Mouse (Mus musculus) heart, embryonic 14.5 days (tissue): Measurements from ENCODE around the gene Chuk. TPM values are rescaled to one million over a fixed set of nuclear protein-coding genes. Genes with fewer than 3 reads are reported as not detected.

Experiments used
- ATAC-seq: fragments of 200-750 bp; cut with Nextera tagmentation; 2 replicates; pipeline ENCODE4 v1.8.0; 2017; ENCODE audit warnings: low read depth, moderate TSS enrichment; ENCODE audit not compliant: insufficient number of reproducible peaks, insufficient read depth, low FRiP score
- H3K27ac ChIP-seq, 2 experiments: fragments of 200-500 bp in 1 of 2; fragments of 300-500 bp in 1 of 2; sonication (generic) in 1 of 2; replicated peaks in 1 of 2; 2 replicates each; pipeline ENCODE4 v1.5.1; 2012 to 2014; ENCODE audit warnings: low read depth in 2 of 2, low read length in 2 of 2, control low read depth in 1 of 2, mild to moderate bottlenecking in 1 of 2, mixed read lengths in 1 of 2; ENCODE audit not compliant: control insufficient read depth in 1 of 2, insufficient read depth in 1 of 2
- H3K27me3 ChIP-seq: fragments of 300-500 bp; sonication (generic); 2 replicates; pipeline ENCODE4 v1.6.1; 2014; ENCODE audit warnings: mild to moderate bottlenecking, low read length, control low read depth; ENCODE audit not compliant: control insufficient read depth, insufficient read depth
- H3K36me3 ChIP-seq: fragments of 300-500 bp; sonication (generic); 2 replicates; pipeline ENCODE4 v1.6.1; 2014; ENCODE audit warnings: mild to moderate bottlenecking, control low read depth, low read length, mixed read lengths; ENCODE audit not compliant: control insufficient read depth, insufficient read depth
- H3K4me1 ChIP-seq, 2 experiments: fragments of 200-500 bp in 1 of 2; fragments of 300-500 bp in 1 of 2; sonication (generic) in 1 of 2; 2 replicates each; pipeline ENCODE4 v1.6.1; 2012 to 2014; ENCODE audit warnings: low read length in 2 of 2, control low read depth in 1 of 2, mixed read lengths in 1 of 2; ENCODE audit not compliant: control insufficient read depth in 2 of 2, insufficient read depth in 2 of 2
- H3K4me2 ChIP-seq: fragments of 300-500 bp; sonication (generic); 2 replicates; pipeline ENCODE4 v1.6.1; 2014; ENCODE audit warnings: mild to moderate bottlenecking, low read length
- H3K4me3 ChIP-seq, 2 experiments: fragments of 200-500 bp in 1 of 2; fragments of 300-500 bp in 1 of 2; sonication (generic) in 1 of 2; 2 replicates each; pipeline ENCODE4 v1.5.1; 2012 to 2014; ENCODE audit warnings: low read length in 2 of 2, mild to moderate bottlenecking in 2 of 2, control low read depth in 1 of 2, low read depth in 1 of 2, moderate library complexity in 1 of 2; ENCODE audit not compliant: control insufficient read depth in 1 of 2, insufficient read depth in 1 of 2
- H3K9ac ChIP-seq: fragments of 300-500 bp; sonication (generic); 2 replicates; pipeline ENCODE4 v1.6.1; 2014; ENCODE audit warnings: mild to moderate bottlenecking, low read length
- H3K9me3 ChIP-seq: fragments of 300-500 bp; sonication (generic); 2 replicates; pipeline ENCODE4 v1.6.1; 2016; ENCODE audit warnings: low read length, control low read depth; ENCODE audit not compliant: control insufficient read depth
- WGBS: fragments of 180-500 bp; shearing (Covaris S2); extraction: QIAGEN DNeasy Blood & Tissue Kit; methylation state at CpG from one replicate; pipeline ENCODE4 v1.1.7; 2014; 5-methylcytosine and 5-hydroxymethylcytosine counted together
- polyA plus RNA-seq: library from polyadenylated mRNA; unstranded; fragments of >200 nt; fragmentation: Nextera tagmentation; extraction: Ambion mirVana; gene quantifications from 2 replicates; pipeline ENCODE4 v1.2.1, GENCODE M21; 2014

The Chuk gene
- polyA plus RNA-seq, 1 experiment from 2014 or later, result 32.2 TPM

GRCm38 (mm10) chr19:44064734-44065133, 42.5 kb downstream of the Chuk start:
- WGBS, result 95% methylated on average over 2 of the region's 2 CpGs
- Histone ChIP-seq H3K4me3 (no peak overlapping the region), H3K27ac (no peak overlapping the region), H3K9ac (no peak overlapping the region), H3K36me3 (peaks cover 50% of the 10 kb centered on the region), H3K4me2 (no peak overlapping the region), H3K9me3 (no peaks in the 10 kb centered on the region), H3K4me1 (no peaks in the 10 kb centered on the region), H3K27me3 (no peaks in the 10 kb centered on the region)
- no peak for ATAC-seq

DNA sequence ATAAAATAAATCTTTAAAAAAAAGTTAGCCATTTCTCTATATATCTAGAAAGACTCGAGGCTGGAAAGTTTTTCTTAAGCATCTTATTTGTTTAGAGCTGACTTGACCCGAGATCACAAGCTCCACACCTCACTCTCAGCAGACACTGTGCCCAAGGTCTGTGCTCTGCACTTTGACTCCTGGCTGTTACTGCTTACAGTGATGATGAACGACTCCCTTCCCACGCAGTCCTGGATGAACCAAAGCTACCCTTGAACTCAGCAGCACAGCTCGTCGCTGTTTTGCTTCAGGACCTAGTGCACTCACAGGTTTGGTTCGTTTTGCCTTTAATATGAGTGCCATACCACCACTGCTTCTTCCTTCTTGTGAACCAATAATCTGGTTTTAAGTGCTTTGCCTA, 43.5 kb downstream of the Chuk start:
- no peak for ATAC-seq
- Histone ChIP-seq H3K4me2 (no peak overlapping the region), H3K36me3 (peaks cover 60% of the 10 kb centered on the region), H3K9ac (no peak overlapping the region), H3K4me1 (no peaks in the 10 kb centered on the region), H3K4me3 (no peak overlapping the region), H3K9me3 (no peaks in the 10 kb centered on the region), H3K27ac (no peak overlapping the region), H3K27me3 (no peaks in the 10 kb centered on the region)
- WGBS, result 87% methylated on average over 7 of the region's 7 CpGs

- H3K27ac ChIP-seq, result no peak overlapping the region
- peaks cover 68% of the 10 kb centered on the region for H3K36me3 ChIP-seq
- no peak overlapping the region for H3K9ac ChIP-seq
- no peak for ATAC-seq
- H3K9me3 ChIP-seq, result no peaks in the 10 kb centered on the region
- H3K4me2 ChIP-seq, result no peak overlapping the region
- H3K4me1 ChIP-seq, result no peaks in the 10 kb centered on the region
- no peak overlapping the region for H3K4me3 ChIP-seq
- 71% methylated on average over 3 of the region's 3 CpGs for WGBS
- H3K27me3 ChIP-seq, result no peaks in the 10 kb centered on the region
Measured at GRCm38 (mm10) chr19:44060226-44060625, 47.1 kb downstream of the Chuk start.

DNA sequence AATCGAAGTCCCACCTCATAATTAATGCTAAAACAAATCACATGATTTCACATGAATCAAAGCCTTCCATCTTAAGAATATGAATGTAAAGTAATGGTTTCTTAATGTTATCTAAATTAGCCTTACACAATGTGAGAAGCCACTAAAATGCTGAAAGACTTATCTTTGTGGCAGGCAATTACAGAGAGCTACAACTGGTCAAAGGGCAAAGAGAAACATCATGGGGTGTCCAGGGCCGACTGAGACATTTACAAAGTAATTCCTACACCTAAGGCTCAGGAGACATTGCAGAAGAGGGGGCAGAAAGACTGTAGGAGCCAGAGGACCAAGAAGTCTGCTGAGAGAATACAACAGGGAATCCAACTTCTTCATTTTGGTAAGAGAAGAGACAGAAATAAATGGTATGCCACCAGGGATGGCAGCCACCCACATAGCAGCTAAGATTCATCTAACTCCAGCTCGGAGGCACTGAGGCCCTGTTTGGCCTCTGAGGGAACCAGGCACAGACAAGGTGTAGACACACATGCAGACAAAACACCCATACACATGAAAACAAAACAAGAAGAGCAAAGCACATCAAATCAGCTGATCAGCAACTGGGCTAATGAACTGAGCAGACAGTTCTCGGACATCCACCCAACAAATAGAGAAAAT, 52.0 kb downstream of the Chuk start:
- 85% methylated on average over 4 of the region's 4 CpGs for WGBS
- Histone ChIP-seq H3K4me1 (no peaks in the 10 kb centered on the region), H3K9me3 (no peaks in the 10 kb centered on the region), H3K36me3 (peaks cover 53% of the 10 kb centered on the region), H3K27me3 (no peaks in the 10 kb centered on the region), H3K4me2 (no peak overlapping the region), H3K27ac (no peak overlapping the region), H3K9ac (no peak overlapping the region), H3K4me3 (no peak overlapping the region)
- ATAC-seq, result no peak

GRCm38 (mm10) chr19:44050388-44050787, 56.9 kb downstream of the Chuk start:
- Histone ChIP-seq H3K9me3 (no peaks in the 10 kb centered on the region), H3K4me2 (no peak overlapping the region), H3K4me3 (no peak overlapping the region), H3K4me1 (no peaks in the 10 kb centered on the region), H3K27ac (no peak overlapping the region), H3K36me3 (peaks cover 39% of the 10 kb centered on the region), H3K9ac (no peak overlapping the region), H3K27me3 (no peaks in the 10 kb centered on the region)
- 63% methylated on average over 4 of the region's 4 CpGs for WGBS
- ATAC-seq, result no peak

DNA sequence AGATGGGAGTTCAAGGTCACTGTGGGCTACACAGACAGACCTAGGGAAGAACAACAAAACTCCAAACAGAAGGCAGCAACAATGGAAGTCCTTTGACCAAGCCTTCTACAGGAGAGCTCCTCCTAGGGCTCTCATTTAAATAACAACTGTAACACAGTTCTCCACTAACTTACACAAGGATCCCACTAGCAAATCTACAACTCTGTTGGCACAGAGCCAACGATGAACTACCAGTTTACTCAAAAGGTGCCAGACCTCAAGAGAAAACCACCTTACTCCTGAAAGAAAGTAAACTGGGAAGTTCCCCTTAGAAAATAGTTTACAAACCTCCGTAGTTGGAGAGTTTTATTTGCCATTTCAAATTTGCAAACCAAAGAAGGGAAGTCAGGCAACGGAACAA, 58.0 kb downstream of the Chuk start:
- H3K9me3 ChIP-seq, result no peaks in the 10 kb centered on the region
- 63% methylated on average over 3 of the region's 3 CpGs for WGBS
- H3K4me2 ChIP-seq, result no peak overlapping the region
- no peak overlapping the region for H3K9ac ChIP-seq
- no peaks in the 10 kb centered on the region for H3K27me3 ChIP-seq
- H3K4me3 ChIP-seq, result no peak overlapping the region
- no peaks in the 10 kb centered on the region for H3K4me1 ChIP-seq
- ATAC-seq, result no peak
- H3K36me3 ChIP-seq, result peaks cover 47% of the 10 kb centered on the region
- no peak overlapping the region for H3K27ac ChIP-seq

DNA sequence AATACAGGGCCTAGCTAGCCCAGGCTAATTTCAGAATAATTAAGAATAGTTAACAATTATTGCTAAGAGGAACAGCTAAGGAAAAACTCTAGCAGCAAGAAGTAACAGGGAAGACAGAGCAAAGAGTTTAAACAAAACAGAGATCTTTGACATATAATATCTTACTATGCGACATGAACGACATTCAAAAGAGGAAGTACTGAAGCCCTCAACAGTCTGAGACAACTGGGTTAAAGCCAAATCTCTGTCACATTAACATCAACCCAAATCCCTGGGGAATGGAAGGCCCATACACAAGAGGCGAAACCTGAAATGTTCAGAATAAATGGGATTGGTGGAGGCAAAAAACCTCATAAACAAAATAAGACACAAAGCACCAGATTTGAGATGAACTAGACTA, 61.4 kb downstream of the Chuk start:
- ATAC-seq, result no peak
- 87% methylated on average over 3 of the region's 3 CpGs for WGBS
- H3K4me2 ChIP-seq, result no peak overlapping the region
- H3K4me3 ChIP-seq, result no peak overlapping the region
- H3K4me1 ChIP-seq, result no peaks in the 10 kb centered on the region
- peaks cover 34% of the 10 kb centered on the region for H3K36me3 ChIP-seq
- H3K27me3 ChIP-seq, result no peaks in the 10 kb centered on the region
- no peak overlapping the region for H3K9ac ChIP-seq
- H3K9me3 ChIP-seq, result no peaks in the 10 kb centered on the region
- no peak overlapping the region for H3K27ac ChIP-seq

- no peak overlapping the region for H3K4me2 ChIP-seq
- no peak overlapping the region for H3K9ac ChIP-seq
- ATAC-seq, result no peak
- no peaks in the 10 kb centered on the region for H3K27me3 ChIP-seq
- 85% methylated on average over 5 of the region's 5 CpGs for WGBS
- no peak overlapping the region for H3K4me3 ChIP-seq
- no peak overlapping the region for H3K27ac ChIP-seq
- no peaks in the 10 kb centered on the region for H3K9me3 ChIP-seq
- H3K36me3 ChIP-seq, result peaks cover 62% of the 10 kb centered on the region
- no peaks in the 10 kb centered on the region for H3K4me1 ChIP-seq
Measured at GRCm38 (mm10) chr19:44042121-44042520, 65.2 kb downstream of the Chuk start.
